Mouse (Mus musculus) kidney, adult 2 months (tissue): Measurements from ENCODE around the gene E130114P18Rik. TPM values are rescaled to one million over a fixed set of nuclear protein-coding genes. Genes with fewer than 3 reads are reported as not detected.

Experiments used
- DNase-seq: peaks from one replicate; pipeline ENCODE4 v3.0.0; 2021
- H3K27ac ChIP-seq: fragments of 200-500 bp; 2 replicates; pipeline ENCODE4 v1.5.1; 2012; ENCODE audit warnings: low read depth, low read length, control low read depth, inconsistent platforms; ENCODE audit not compliant: insufficient read depth
- H3K27me3 ChIP-seq: fragments of 200-500 bp; replicated peaks from 2 replicates; pipeline ENCODE4 v1.6.1; 2012; ENCODE audit warnings: mild to moderate bottlenecking, moderate library complexity, low read length, inconsistent platforms; ENCODE audit not compliant: control insufficient read depth, insufficient read depth
- H3K36me3 ChIP-seq: fragments of 200-500 bp; 2 replicates; pipeline ENCODE4 v1.6.1; 2012; ENCODE audit warnings: mild to moderate bottlenecking, moderate library complexity, low read length, inconsistent platforms; ENCODE audit not compliant: control insufficient read depth, insufficient read depth
- H3K4me1 ChIP-seq: fragments of 200-500 bp; 2 replicates; pipeline ENCODE4 v1.6.1; 2011; ENCODE audit warnings: low read length; ENCODE audit not compliant: control insufficient read depth, insufficient read depth
- H3K4me3 ChIP-seq: fragments of 200-500 bp; 2 replicates; pipeline ENCODE4 v1.5.1; 2011; ENCODE audit warnings: mild to moderate bottlenecking, low read depth, low read length, control low read depth; ENCODE audit not compliant: insufficient read depth
- CTCF ChIP-seq: fragments of 200-500 bp; conservative IDR thresholded peaks from 2 replicates; pipeline ENCODE4 v1.5.1; 2011; ENCODE audit warnings: low read depth, mild to moderate bottlenecking, control low read depth, low read length, moderate library complexity, mixed read lengths; ENCODE audit not compliant: insufficient read depth, insufficient read length
- POLR2A ChIP-seq: fragments of 200-500 bp; IDR thresholded peaks from one replicate; pipeline ENCODE4 v1.6.1; 2011; ENCODE audit warnings: low read depth, low read length, control low read depth
- WGBS: fragments of 180-500 bp; shearing (Covaris S2); methylation state at CpG from one replicate; pipeline ENCODE4 v1.1.7; 2018; 5-methylcytosine and 5-hydroxymethylcytosine counted together
- polyA plus RNA-seq: library from polyadenylated mRNA; depleted of rRNA; stranded (reverse); fragments of >200 nt; gene quantifications from 2 replicates; pipeline ENCODE4 v1.2.3, GENCODE M21; 2012

Gene E130114P18Rik
- polyA plus RNA-seq, 1 experiment = 0.45 TPM

- Histone ChIP-seq H3K27me3 (no peaks in the 10 kb centered on the region), H3K36me3 (no peaks in the 10 kb centered on the region), H3K4me3 (no peak overlapping the region), H3K4me1 (no peaks in the 10 kb centered on the region), H3K27ac (no peak overlapping the region)
- 59% methylated on average over 5 of the region's 5 CpGs for WGBS
- TF ChIP-seq CTCF (no peak), POLR2A (no peak)
- no peak for DNase-seq
These were observed 200.4 kb downstream of the E130114P18Rik start for GRCm38 (mm10) chr4:97577431-97577830.

DNA sequence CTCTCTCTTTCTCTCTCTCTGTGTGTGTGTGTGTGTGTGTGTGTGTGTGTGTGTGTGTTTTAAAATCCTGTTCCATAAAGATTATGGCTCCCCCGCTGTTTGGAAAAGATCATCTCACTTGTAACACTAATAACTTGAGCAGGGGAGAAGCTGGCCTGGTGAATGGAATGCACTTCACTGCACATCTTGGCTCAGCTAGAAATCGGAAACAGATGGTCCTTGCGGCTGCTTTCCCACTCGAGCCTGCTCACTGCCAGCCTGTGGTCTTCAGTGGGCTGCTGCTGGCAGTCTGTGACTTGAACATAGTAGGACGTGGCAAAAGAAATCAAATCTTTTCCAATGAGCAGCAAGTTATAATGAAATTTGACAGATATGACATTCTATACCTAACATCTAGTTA, 202.4 kb downstream of the E130114P18Rik start:
- DNase-seq = no peak
- no peaks in the 10 kb centered on the region for H3K4me1 ChIP-seq
- no peak overlapping the region for H3K4me3 ChIP-seq
- WGBS = 47% methylated on average over 5 of the region's 5 CpGs
- H3K27ac ChIP-seq = no peak overlapping the region
- H3K36me3 ChIP-seq = no peaks in the 10 kb centered on the region
- no peaks in the 10 kb centered on the region for H3K27me3 ChIP-seq
- TF ChIP-seq POLR2A = no peak
- no peak for TF ChIP-seq CTCF

DNA sequence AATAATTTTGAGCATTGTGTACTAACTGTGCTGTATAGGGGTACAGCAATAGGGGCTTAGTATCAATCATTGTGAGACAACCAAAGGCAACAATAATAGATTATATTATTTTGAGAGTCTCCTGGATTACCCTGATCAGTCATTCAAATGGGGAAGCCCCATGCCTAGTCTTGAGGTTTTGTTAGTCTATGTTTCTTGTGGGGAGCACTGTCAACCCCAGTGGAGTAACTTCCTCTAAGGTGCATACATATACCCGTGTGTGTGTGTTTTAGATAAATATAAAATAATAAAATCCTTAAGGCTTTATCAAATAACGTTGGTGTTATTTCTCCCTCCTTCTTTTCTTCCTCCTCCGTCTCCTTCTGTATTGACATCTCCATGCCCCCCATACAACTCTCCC, 208.6 kb downstream of the E130114P18Rik start:
- H3K36me3 ChIP-seq = no peaks in the 10 kb centered on the region
- TF ChIP-seq CTCF (no peak), POLR2A (no peak)
- no peaks in the 10 kb centered on the region for H3K4me1 ChIP-seq
- 70% methylated on average over 3 of the region's 3 CpGs for WGBS
- no peak for DNase-seq
- no peaks in the 10 kb centered on the region for H3K27me3 ChIP-seq
- H3K27ac ChIP-seq = no peak overlapping the region
- H3K4me3 ChIP-seq = no peak overlapping the region

DNA sequence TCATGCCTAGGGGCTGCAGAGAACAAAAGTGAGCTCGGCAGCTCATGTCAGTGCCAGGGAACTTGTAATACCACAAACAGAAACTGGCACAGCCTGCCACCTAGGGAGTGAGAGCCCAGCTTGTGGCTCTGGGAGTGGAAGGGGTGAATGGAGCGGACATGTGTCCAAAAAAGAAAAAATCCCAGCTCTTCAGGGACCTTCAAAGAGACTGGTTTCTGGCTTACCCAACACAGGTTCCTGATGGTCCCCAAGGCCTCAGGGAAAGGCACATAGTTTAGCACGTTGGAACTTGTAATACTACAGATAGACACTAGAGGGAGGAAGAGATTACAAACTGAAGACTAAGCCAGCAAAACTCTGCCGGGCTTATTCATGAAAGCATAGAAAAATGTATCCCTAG, 213.2 kb downstream of the E130114P18Rik start:
- Histone ChIP-seq H3K27me3 (no peaks in the 10 kb centered on the region), H3K27ac (no peak overlapping the region), H3K4me1 (no peaks in the 10 kb centered on the region), H3K4me3 (no peak overlapping the region), H3K36me3 (no peaks in the 10 kb centered on the region)
- TF ChIP-seq CTCF (peak; percentile 35; the same call in 1 of the 2 replicates), POLR2A (no peak)
- WGBS = 38% methylated on average over 4 of the region's 4 CpGs
- peak; percentile 60 for DNase-seq

- no peak for DNase-seq
- WGBS = 79% methylated on average over 6 of the region's 6 CpGs
- H3K36me3 ChIP-seq = no peaks in the 10 kb centered on the region
These were observed 213.7 kb downstream of the E130114P18Rik start for GRCm38 (mm10) chr4:97564199-97564598.

GRCm38 (mm10) chr4:97557585-97557984, 220.3 kb downstream of the E130114P18Rik start:
- H3K27ac ChIP-seq = no peak overlapping the region
- no peaks in the 10 kb centered on the region for H3K27me3 ChIP-seq
- no peaks in the 10 kb centered on the region for H3K4me1 ChIP-seq
- WGBS = 80% methylated on average over 2 of the region's 2 CpGs
- no peak for DNase-seq
- no peaks in the 10 kb centered on the region for H3K36me3 ChIP-seq
- TF ChIP-seq POLR2A = no peak
- TF ChIP-seq CTCF = no peak
- no peak overlapping the region for H3K4me3 ChIP-seq

More at GRCm38 (mm10) chr4:97564199-97564598, 213.7 kb downstream of the E130114P18Rik start:
- Histone ChIP-seq H3K4me3 (no peak overlapping the region), H3K27ac (no peak overlapping the region), H3K4me1 (no peaks in the 10 kb centered on the region), H3K27me3 (no peaks in the 10 kb centered on the region)
- TF ChIP-seq CTCF (no peak), POLR2A (no peak)

- TF ChIP-seq CTCF (no peak), POLR2A (no peak)
- Histone ChIP-seq H3K4me1 (no peaks in the 10 kb centered on the region), H3K36me3 (no peaks in the 10 kb centered on the region), H3K4me3 (no peak overlapping the region), H3K27ac (no peak overlapping the region), H3K27me3 (no peaks in the 10 kb centered on the region)
- 45% methylated on average over 5 of the region's 5 CpGs for WGBS
- no peak for DNase-seq
These were observed 233.9 kb downstream of the E130114P18Rik start for GRCm38 (mm10) chr4:97544016-97544415.
